Mouse (Mus musculus) intestine, embryonic 14.5 days (tissue): ENCODE measurements at regions not wholly inside any gene's neighbourhood (a gene's known extent, or its start where the extent isn't known, plus 50 kb on each side); places are given as distances from the start of the nearest gene placed in this dataset.

Experiments used
- ATAC-seq: fragments of 200-750 bp; cut with Nextera tagmentation; replicated peaks from 2 replicates; pipeline ENCODE4 v1.8.0; 2017; ENCODE audit warnings: low read depth, moderate number of reproducible peaks, moderate TSS enrichment, moderate library complexity; ENCODE audit not compliant: low FRiP score, low TSS enrichment
- DNase-seq: peaks from one replicate; pipeline ENCODE4 v3.0.0-alpha.2; 2018; ENCODE audit warnings: low spot score
- H3K27ac ChIP-seq: fragments of 300-500 bp; sonication (generic); 2 replicates; pipeline ENCODE4 v1.5.1; 2014; ENCODE audit warnings: low read depth, mild to moderate bottlenecking, control low read depth
- H3K27me3 ChIP-seq: fragments of 300-500 bp; sonication (generic); replicated peaks from 2 replicates; pipeline ENCODE4 v1.6.1; 2014; ENCODE audit warnings: low read length, control low read depth; ENCODE audit not compliant: control insufficient read depth, insufficient read depth
- H3K36me3 ChIP-seq: fragments of 300-500 bp; sonication (generic); 2 replicates; pipeline ENCODE4 v1.6.1; 2014; ENCODE audit warnings: low read length, control low read depth; ENCODE audit not compliant: control insufficient read depth, insufficient read depth
- H3K4me1 ChIP-seq: fragments of 300-500 bp; sonication (generic); replicated peaks from 2 replicates; pipeline ENCODE4 v1.6.1; 2014; ENCODE audit warnings: low read length, control low read depth, mixed read lengths; ENCODE audit not compliant: control insufficient read depth, insufficient read depth
- H3K4me2 ChIP-seq: fragments of 300-500 bp; sonication (generic); 2 replicates; pipeline ENCODE4 v1.6.1; 2014; ENCODE audit warnings: low read length
- H3K4me3 ChIP-seq: fragments of 300-500 bp; sonication (generic); 2 replicates; pipeline ENCODE4 v1.5.1; 2014; ENCODE audit warnings: low read depth, low read length, control low read depth, mixed read lengths
- H3K9ac ChIP-seq: fragments of 300-500 bp; sonication (generic); 2 replicates; pipeline ENCODE4 v1.6.1; 2014; ENCODE audit warnings: mild to moderate bottlenecking, low read length
- H3K9me3 ChIP-seq: fragments of 300-500 bp; sonication (generic); 2 replicates; pipeline ENCODE4 v1.6.1; 2016; ENCODE audit warnings: low read length, control low read depth; ENCODE audit not compliant: control insufficient read depth
- WGBS: fragments of 180-500 bp; shearing (Covaris S2); extraction: QIAGEN DNeasy Blood & Tissue Kit; methylation state at CpG from one replicate; pipeline ENCODE4 v1.1.7; 2014; 5-methylcytosine and 5-hydroxymethylcytosine counted together

DNA sequence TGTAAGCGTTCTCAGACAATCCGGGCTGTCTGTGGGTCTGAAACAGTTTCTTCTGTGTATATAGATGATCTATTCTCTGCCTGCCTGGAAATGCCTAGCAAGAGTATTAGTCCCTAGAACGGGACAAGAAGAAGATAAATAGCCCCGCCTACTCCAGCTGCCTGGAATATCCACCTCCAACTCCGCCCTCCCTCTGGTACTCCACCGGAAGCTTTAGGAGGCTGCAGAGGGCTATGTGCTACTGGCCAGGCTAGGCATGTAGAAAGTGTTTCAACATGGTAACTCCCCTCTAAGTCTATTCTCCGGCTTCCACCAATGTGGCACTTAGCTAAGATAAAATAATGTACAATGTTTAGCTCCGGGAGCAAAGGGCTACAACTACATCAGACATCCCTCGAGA, 114.3 kb downstream of the Mycn start:
- DNase-seq, result no peak
- WGBS, result 45% methylated on average over 9 of the region's 9 CpGs
- Histone ChIP-seq H3K4me2 (no peak overlapping the region), H3K4me1 (0 out of 2 replicates have a peak, but pooled peaks cover 7% of the 10 kb centered on the region), H3K9ac (no peak overlapping the region), H3K9me3 (no peaks in the 10 kb centered on the region), H3K36me3 (no peaks in the 10 kb centered on the region), H3K27me3 (no peaks in the 10 kb centered on the region), H3K4me3 (no peak overlapping the region), H3K27ac (0 out of 2 replicates have a peak overlapping the region, but pooled peaks have one; percentile 27)
- no peak; the same call in 1 of the 2 replicates for ATAC-seq

DNA sequence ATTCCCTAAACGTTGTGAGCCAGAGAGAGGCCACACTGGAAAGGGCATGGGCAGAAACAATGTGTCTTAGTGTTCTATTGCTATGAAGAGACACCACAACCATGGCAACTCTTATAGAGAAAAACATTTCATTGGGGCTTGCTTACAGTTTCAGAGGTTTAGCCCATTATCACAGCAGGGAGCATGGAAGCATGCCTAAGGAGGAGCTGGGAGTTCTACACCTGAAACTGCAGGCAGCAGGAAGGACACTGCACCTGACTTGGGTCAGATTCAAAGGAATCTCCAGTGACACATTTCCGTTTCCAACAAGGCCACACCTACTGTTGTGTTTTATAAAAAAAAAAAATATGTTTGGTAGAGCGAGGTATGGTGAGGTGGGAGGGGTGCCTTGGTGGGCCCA, 115.3 kb downstream of the Mycn start:
- H3K36me3 ChIP-seq, result no peaks in the 10 kb centered on the region
- 73% methylated on average over 3 of the region's 3 CpGs for WGBS
- no peak for ATAC-seq

DNA sequence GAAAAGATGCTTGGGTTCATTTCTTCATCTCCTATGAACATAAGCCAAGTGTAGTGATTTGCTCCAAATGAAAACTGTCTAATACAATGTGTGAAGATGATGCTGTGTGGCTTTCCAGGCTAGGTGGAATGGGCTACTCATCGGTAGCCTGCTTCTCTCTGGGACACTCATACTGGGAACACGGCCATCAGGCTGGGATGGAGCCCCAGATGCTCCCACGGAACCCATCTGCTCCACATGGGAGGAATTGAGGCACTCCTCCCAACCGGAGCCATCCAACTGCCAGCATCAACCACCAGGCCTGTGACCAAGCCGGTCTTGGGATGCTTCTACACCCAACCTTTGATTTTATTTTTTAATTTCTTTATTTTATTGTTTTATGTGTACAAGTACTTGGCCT, 115.9 kb downstream of the Mycn start:
- Histone ChIP-seq H3K36me3 (no peaks in the 10 kb centered on the region), H3K27me3 (no peaks in the 10 kb centered on the region), H3K4me1 (0 out of 2 replicates have a peak, but pooled peaks cover 7% of the 10 kb centered on the region), H3K4me2 (no peak overlapping the region), H3K27ac (no peak overlapping the region), H3K4me3 (no peak overlapping the region), H3K9ac (no peak overlapping the region), H3K9me3 (no peaks in the 10 kb centered on the region)
- DNase-seq, result no peak
- ATAC-seq, result no peak
- WGBS, result 93% methylated on average over 5 of the region's 5 CpGs

More for the DNA sequence above, 115.3 kb downstream of the Mycn start:
- H3K4me2 ChIP-seq, result no peak overlapping the region
- no peaks in the 10 kb centered on the region for H3K27me3 ChIP-seq
- no peak overlapping the region for H3K9ac ChIP-seq
- H3K4me1 ChIP-seq, result 0 out of 2 replicates have a peak, but pooled peaks cover 7% of the 10 kb centered on the region
- no peaks in the 10 kb centered on the region for H3K9me3 ChIP-seq
- H3K4me3 ChIP-seq, result no peak overlapping the region
- no peak overlapping the region for H3K27ac ChIP-seq
- no peak for DNase-seq

DNA sequence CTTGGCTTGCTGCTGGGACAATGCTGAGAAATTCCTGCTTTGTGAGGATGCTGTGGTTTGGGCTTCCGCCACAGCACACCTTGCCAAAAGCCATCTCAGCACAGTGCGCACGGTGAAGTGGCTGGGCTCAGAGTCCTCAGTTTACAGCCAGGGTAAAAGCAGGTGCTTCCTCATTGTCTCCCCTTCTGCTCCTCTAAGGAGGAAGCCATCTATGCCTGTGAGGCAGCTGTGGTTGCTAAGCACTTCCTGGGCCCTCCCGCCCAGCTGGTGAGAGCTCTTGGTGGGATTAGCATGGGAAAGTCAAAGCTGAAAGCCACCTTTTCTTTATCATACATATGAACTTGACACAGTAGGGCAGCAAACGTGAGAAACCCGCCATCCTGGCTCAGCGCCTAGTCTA, 120.2 kb downstream of the Mycn start:
- WGBS, result 74% methylated on average over 7 of the region's 7 CpGs
- no peak overlapping the region for H3K27ac ChIP-seq
- H3K4me2 ChIP-seq, result no peak overlapping the region
- no peaks in the 10 kb centered on the region for H3K9me3 ChIP-seq
- no peak overlapping the region for H3K4me3 ChIP-seq
- H3K27me3 ChIP-seq, result no peaks in the 10 kb centered on the region
- no peaks in the 10 kb centered on the region for H3K4me1 ChIP-seq
- DNase-seq (no peak), ATAC-seq (no peak)
- no peak overlapping the region for H3K9ac ChIP-seq
- no peaks in the 10 kb centered on the region for H3K36me3 ChIP-seq

DNA sequence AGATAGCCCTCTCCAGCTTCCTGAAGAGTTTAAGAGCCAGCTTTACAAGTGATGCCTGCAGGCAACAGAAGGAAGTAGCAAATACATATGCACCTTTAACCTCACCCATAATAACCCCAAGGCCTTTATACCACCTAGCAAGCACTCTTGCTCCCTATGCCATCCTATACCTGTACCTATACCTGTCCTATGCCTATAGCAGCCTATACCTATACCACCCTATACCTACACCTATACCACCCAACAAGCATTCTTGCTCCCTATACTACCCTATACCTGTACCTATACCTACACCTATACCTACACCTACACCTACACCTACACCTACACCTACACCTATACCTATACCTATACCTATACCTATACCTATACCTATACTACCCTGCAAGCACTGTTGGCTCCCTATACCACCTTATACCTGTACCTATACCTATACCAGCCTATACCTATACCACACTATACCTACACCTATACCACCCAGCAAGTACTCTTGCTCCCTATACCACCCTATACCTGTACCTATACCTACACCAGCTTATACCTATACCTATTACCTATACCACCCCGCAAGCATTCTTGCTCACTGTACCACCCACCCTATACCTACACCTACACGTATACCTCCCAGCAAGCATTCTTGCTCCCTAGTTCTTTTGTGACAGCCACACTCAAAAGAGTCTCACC, 120.9 kb downstream of the Mycn start:
- no peak for ATAC-seq

DNA sequence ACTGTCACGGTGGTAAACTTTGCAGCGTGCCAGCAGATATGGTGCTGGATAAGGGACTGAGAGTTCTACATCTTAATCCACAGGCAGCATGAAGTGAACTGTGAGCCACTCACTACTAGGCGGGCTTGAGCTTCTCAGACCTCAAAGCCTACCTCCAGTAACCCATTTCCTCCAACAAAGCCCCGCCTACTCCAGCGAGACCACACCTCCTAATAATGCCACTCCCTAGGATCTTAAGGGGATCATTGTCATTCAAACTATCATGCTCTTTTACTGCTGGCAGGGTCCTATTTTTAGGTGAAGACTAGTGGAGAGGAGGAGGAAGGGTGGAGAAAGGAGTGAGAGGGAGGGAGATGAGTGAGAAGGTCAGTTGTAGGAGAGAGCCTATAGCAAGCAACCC, 122.0 kb downstream of the Mycn start:
- H3K4me1 ChIP-seq, result no peaks in the 10 kb centered on the region
- H3K27ac ChIP-seq, result no peak overlapping the region
- DNase-seq (no peak), ATAC-seq (no peak)
- H3K9ac ChIP-seq, result no peak overlapping the region
- no peaks in the 10 kb centered on the region for H3K27me3 ChIP-seq
- no peak overlapping the region for H3K4me2 ChIP-seq
- H3K9me3 ChIP-seq, result no peaks in the 10 kb centered on the region
- WGBS, result 77% methylated on average over 5 of the region's 5 CpGs
- no peak overlapping the region for H3K4me3 ChIP-seq
- H3K36me3 ChIP-seq, result no peaks in the 10 kb centered on the region

More for the DNA sequence above, 120.9 kb downstream of the Mycn start:
- no peaks in the 10 kb centered on the region for H3K36me3 ChIP-seq
- H3K27me3 ChIP-seq, result no peaks in the 10 kb centered on the region
- no peak overlapping the region for H3K9ac ChIP-seq
- H3K4me2 ChIP-seq, result no peak overlapping the region
- H3K4me3 ChIP-seq, result no peak overlapping the region
- WGBS, result 91% methylated on average over 2 of the region's 2 CpGs
- no peak for DNase-seq
- no peak overlapping the region for H3K27ac ChIP-seq
- H3K4me1 ChIP-seq, result no peaks in the 10 kb centered on the region
- H3K9me3 ChIP-seq, result no peaks in the 10 kb centered on the region

DNA sequence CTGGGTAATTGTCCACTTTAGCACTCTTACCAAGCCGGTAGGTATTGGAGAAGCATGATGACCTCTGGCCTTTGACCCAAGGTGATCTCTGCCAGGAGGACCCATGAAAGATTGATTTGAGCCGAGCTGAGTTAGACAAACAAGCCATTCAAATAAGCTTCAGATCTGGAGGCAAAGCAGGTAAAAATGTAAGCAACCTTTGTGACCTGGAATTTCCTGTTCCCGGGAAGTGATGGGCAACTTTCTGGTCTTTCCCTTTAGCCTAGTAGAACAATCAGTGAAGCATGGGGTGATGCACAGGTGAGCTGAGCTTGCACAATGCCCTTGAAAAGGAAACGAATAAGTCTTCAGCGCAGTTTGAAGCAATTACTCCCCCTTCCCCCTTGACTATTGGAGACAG, 127.0 kb downstream of the Mycn start:
- no peak overlapping the region for H3K4me2 ChIP-seq
- WGBS, result 34% methylated on average over 5 of the region's 5 CpGs
- peaks cover 14% of the 10 kb centered on the region for H3K4me1 ChIP-seq
- DNase-seq (no peak), ATAC-seq (no peak)
- no peaks in the 10 kb centered on the region for H3K36me3 ChIP-seq
- H3K4me3 ChIP-seq, result no peak overlapping the region
- H3K27ac ChIP-seq, result no peak overlapping the region
- H3K9ac ChIP-seq, result no peak overlapping the region
- no peaks in the 10 kb centered on the region for H3K9me3 ChIP-seq
- no peaks in the 10 kb centered on the region for H3K27me3 ChIP-seq

DNA sequence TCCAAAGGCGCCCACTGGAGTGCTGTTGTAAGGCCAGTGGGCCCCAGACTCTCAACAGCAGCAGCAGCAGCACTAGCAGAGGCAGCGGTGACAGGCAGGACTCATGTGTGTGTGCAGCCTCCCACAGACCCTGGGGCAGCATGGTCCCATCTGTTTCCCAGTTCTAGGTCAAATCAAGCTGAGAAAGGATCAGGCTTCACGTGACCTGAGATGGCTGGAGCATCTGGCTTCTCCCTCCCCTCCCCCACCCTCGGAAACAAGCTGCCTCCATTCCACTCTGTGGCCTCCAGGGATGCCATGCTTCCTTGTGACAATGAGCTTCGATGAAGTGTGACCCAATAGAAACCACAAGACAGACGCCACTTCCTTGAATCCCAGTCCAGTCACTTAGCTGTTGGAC, 128.8 kb downstream of the Mycn start:
- WGBS, result 61% methylated on average over 6 of the region's 6 CpGs

DNA sequence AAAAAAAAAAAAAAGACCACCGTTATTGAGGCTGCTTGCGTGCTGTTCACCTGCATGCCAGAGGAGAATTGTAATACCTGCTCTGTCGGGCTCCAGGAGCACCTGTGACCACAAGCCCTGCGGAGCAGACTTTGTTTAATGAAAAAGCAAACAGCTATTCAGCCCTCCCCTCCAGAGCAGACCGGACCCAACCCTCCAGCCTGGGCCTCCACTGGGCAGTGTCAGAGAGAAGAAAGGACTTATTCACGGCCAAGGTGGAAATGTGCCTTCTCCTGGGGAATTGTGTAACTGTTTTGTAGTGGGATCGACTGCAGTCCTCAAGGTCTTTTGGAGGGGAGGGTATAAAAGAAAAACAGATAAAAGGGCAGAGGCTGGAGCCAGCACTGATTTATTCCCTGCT, 130.8 kb downstream of the Mycn start:
- DNase-seq, result peak; percentile 65
- WGBS, result 8% methylated on average over 7 of the region's 7 CpGs
- Histone ChIP-seq H3K9ac (no peak overlapping the region), H3K27ac (peak overlapping the region; percentile 73), H3K27me3 (no peaks in the 10 kb centered on the region), H3K9me3 (no peaks in the 10 kb centered on the region), H3K36me3 (no peaks in the 10 kb centered on the region), H3K4me1 (peaks cover 24% of the 10 kb centered on the region), H3K4me2 (peak overlapping the region; percentile 52), H3K4me3 (no peak overlapping the region; the same call in 1 of the 2 replicates)
- ATAC-seq, result peak; percentile 67

More for the DNA sequence above, 128.8 kb downstream of the Mycn start:
- ATAC-seq, result no peak
- H3K4me1 ChIP-seq, result peaks cover 18% of the 10 kb centered on the region
- no peak overlapping the region for H3K4me3 ChIP-seq
- no peak overlapping the region for H3K4me2 ChIP-seq
- no peaks in the 10 kb centered on the region for H3K9me3 ChIP-seq
- no peaks in the 10 kb centered on the region for H3K36me3 ChIP-seq
- DNase-seq, result no peak
- no peak overlapping the region for H3K27ac ChIP-seq
- H3K27me3 ChIP-seq, result no peaks in the 10 kb centered on the region
- no peak overlapping the region for H3K9ac ChIP-seq
